ENCODE assay signal across 28 mouse cellular contexts in genomic region chrX:160432192-160432591, GRCm38 (mm10). TPM values are rescaled to one million over a fixed set of nuclear protein-coding genes. Genes with fewer than 3 reads are reported as not detected.
"Had no signal": no experiment of that assay in that cellular context is flagged by ENCODE, and none has a peak within 500 bp of the region (broad histone marks: within the 10 kb centered on the region; RNA-seq: fewer than 3 reads in every experiment).

No protein-coding gene starts in this region.

- H3K4me1 ChIP-seq: heart, embryonic 13.5 days; heart, embryonic 15.5 days; hindbrain, embryonic 13.5 days; hindbrain, embryonic 15.5 days; limb, embryonic 13.5 days; limb, embryonic 15.5 days; liver, embryonic 13.5 days; liver, embryonic 15.5 days had no signal

- H3K36me3 ChIP-seq: heart, embryonic 13.5 days; heart, embryonic 15.5 days; hindbrain, embryonic 13.5 days; hindbrain, embryonic 15.5 days; limb, embryonic 13.5 days; limb, embryonic 15.5 days; liver, embryonic 13.5 days; liver, embryonic 15.5 days had no signal

- H3K27ac ChIP-seq: gastrocnemius, adult 2 months; heart, embryonic 13.5 days; heart, embryonic 15.5 days; hindbrain, embryonic 13.5 days; hindbrain, embryonic 15.5 days; hindbrain, postnatal 0 days; kidney, postnatal 0 days; limb, embryonic 13.5 days; limb, embryonic 15.5 days; liver, embryonic 13.5 days; liver, embryonic 15.5 days had no signal

- H3K9me3 ChIP-seq: heart, embryonic 13.5 days; heart, embryonic 15.5 days; hindbrain, embryonic 13.5 days; hindbrain, embryonic 15.5 days; limb, embryonic 13.5 days; limb, embryonic 15.5 days; liver, embryonic 13.5 days; liver, embryonic 15.5 days had no signal

- H3K9ac ChIP-seq: heart, embryonic 13.5 days; heart, embryonic 15.5 days; hindbrain, embryonic 13.5 days; hindbrain, embryonic 15.5 days; limb, embryonic 13.5 days; limb, embryonic 15.5 days; liver, embryonic 13.5 days; liver, embryonic 15.5 days had no signal

- H3K4me2 ChIP-seq: heart, embryonic 11.5 days; heart, embryonic 13.5 days; heart, embryonic 15.5 days; hindbrain, embryonic 13.5 days; hindbrain, embryonic 15.5 days; limb, embryonic 13.5 days; limb, embryonic 15.5 days; liver, embryonic 11.5 days; liver, embryonic 13.5 days; liver, embryonic 15.5 days had no signal

- H3K4me3 ChIP-seq: gastrocnemius, adult 2 months; heart, embryonic 13.5 days; heart, embryonic 15.5 days; hindbrain, embryonic 13.5 days; hindbrain, embryonic 15.5 days; limb, embryonic 13.5 days; limb, embryonic 15.5 days; liver, embryonic 13.5 days; liver, embryonic 15.5 days had no signal

- ATAC-seq: hindbrain, postnatal 0 days; intestine, embryonic 16.5 days had no signal

- H3K27me3 ChIP-seq: heart, embryonic 13.5 days; heart, embryonic 15.5 days; liver, embryonic 13.5 days; liver, embryonic 15.5 days had no signal

- DNase-seq: gastrocnemius, adult 2 months; gastrocnemius, postnatal 10 days; gastrocnemius, postnatal 25 days; heart, adult 18-20 months; heart, postnatal 14 days; heart, postnatal 36 days; kidney, adult 11 months; kidney, adult 9 months; kidney, postnatal 14 days; kidney, postnatal 36 days; layer of hippocampus, adult 9-11 months; layer of hippocampus, postnatal 36 days; left cerebral cortex, postnatal 4 days; liver, embryonic 13.5 days had no signal

RNA-seq across cellular contexts. Expression of gene Adgrg2, which starts 41.7 kb away (rescaled TPM):
- total RNA-seq: granulocyte monocyte progenitor cell, adult 5-6 weeks; hematopoietic stem cell, adult 5-6 weeks had no signal
